Mouse (Mus musculus) ES-Bruce4 (cell line): Measurements from ENCODE around the gene Ppp1r14c.

ENCODE experiments used
- CTCF ChIP-seq: IDR thresholded peaks from one replicate; pipeline ENCODE4 v1.8.1; 2011; ENCODE audit warnings: low read depth, low read length
- EP300 ChIP-seq: IDR thresholded peaks from 2 replicates; pipeline ENCODE4 v1.6.1; 2011; ENCODE audit warnings: low read depth, low read length; ENCODE audit not compliant: insufficient read depth
- POLR2A ChIP-seq: IDR thresholded peaks from one replicate; pipeline ENCODE4 v1.8.1; 2011; ENCODE audit warnings: low read length; ENCODE audit not compliant: insufficient read depth

GRCm38 (mm10) chr10:3509663-3510277 lies 143.9 kb downstream of the Ppp1r14c start:
- TF ChIP-seq CTCF, result no peak
- TF ChIP-seq POLR2A, result no peak
- TF ChIP-seq EP300, result no peak
